Mouse (Mus musculus): ENCODE measurements at regions not wholly inside any gene's neighbourhood (a gene's known extent, or its start where the extent isn't known, plus 50 kb on each side); places are given as distances from the start of the nearest gene placed in this dataset.

- Histone ChIP-seq H3K4me1 (ENCODE audit: insufficient read depth) (no peaks in the 10 kb centered on the region), H3K4me2 (ENCODE audit: low read depth, low read length) (no peak overlapping the region), H3K9me3 (ENCODE audit: low read length) (no peaks in the 10 kb centered on the region), H3K27ac (ENCODE audit: low read depth) (no peak overlapping the region), H3K4me3 (ENCODE audit: low read depth, low read length) (no peak overlapping the region), H3K9ac (replicated peaks) (no peak overlapping the region), H3K27me3 (ENCODE audit: insufficient read depth, low read length) (no peaks in the 10 kb centered on the region), H3K36me3 (replicated peaks; ENCODE audit: insufficient read depth, low read length) (no peaks in the 10 kb centered on the region)
- 56% methylated on average over 2 of the region's 2 CpGs for WGBS (ENCODE audit: insufficient replicate concordance)
- TF ChIP-seq EP300 (IDR thresholded peaks at IDR 0.05; ENCODE audit: low read depth) (no peak), CTCF (IDR thresholded peaks at IDR 0.05; ENCODE audit: low read depth) (no peak)
- ATAC-seq (no peak), DNase-seq (no peak)
These were observed 345.5 kb upstream of the Dppa4 start for GRCm38 (mm10) chr16:47938000-47938399.
